In genomic region chrX:134262129-134262528, GRCm38 (mm10) we compare ENCODE assay signal across 24 mouse cellular contexts. TPM values are rescaled to one million over a fixed set of nuclear protein-coding genes. Genes with fewer than 3 reads are reported as not detected.
DNase-seq lines count a peak whose midpoint lies in the region; ATAC-seq and TF ChIP-seq lines count a peak whose summit lies in the region.
"Had no signal": no experiment of that assay in that cellular context is flagged by ENCODE, and none has a peak within 500 bp of the region (broad histone marks: within the 10 kb centered on the region; RNA-seq: fewer than 3 reads in every experiment).

No protein-coding gene starts in this region.

- no peak for TF ChIP-seq EP300 in lung, postnatal 0 days (IDR thresholded peaks at IDR 0.05)

- H3K36me3 ChIP-seq in forebrain, embryonic 14.5 days (ENCODE audit: control insufficient read depth, insufficient read depth, low read length) = no peaks in the 10 kb centered on the region
- no peaks in the 10 kb centered on the region for H3K36me3 ChIP-seq in forebrain, embryonic 15.5 days
- no peaks in the 10 kb centered on the region for H3K36me3 ChIP-seq in midbrain, embryonic 13.5 days
- no peaks in the 10 kb centered on the region for H3K36me3 ChIP-seq in midbrain, embryonic 11.5 days (ENCODE audit: control insufficient read depth, insufficient read depth, low read length)
- no peaks in the 10 kb centered on the region for H3K36me3 ChIP-seq in hindbrain, embryonic 16.5 days (ENCODE audit: control insufficient read depth, insufficient read depth, low read length)
- H3K36me3 ChIP-seq in midbrain, postnatal 0 days (ENCODE audit: insufficient read depth, low read length) = no peaks in the 10 kb centered on the region
- no peaks in the 10 kb centered on the region for H3K36me3 ChIP-seq in lung, postnatal 0 days (ENCODE audit: insufficient read depth, low read length)
- H3K36me3 ChIP-seq: embryonic facial prominence, embryonic 15.5 days; midbrain, embryonic 12.5 days had no signal

- no peak overlapping the region for H3K4me3 ChIP-seq in forebrain, embryonic 14.5 days (ENCODE audit: low read depth, low read length)
- H3K4me3 ChIP-seq in forebrain, embryonic 15.5 days = no peak overlapping the region
- H3K4me3 ChIP-seq in midbrain, embryonic 13.5 days (replicated peaks) = no peak overlapping the region
- H3K4me3 ChIP-seq in midbrain, embryonic 11.5 days (ENCODE audit: low read depth, low read length) = no peak overlapping the region
- no peak overlapping the region for H3K4me3 ChIP-seq in hindbrain, embryonic 16.5 days (ENCODE audit: low read length)
- H3K4me3 ChIP-seq in midbrain, postnatal 0 days (ENCODE audit: low read depth, low read length) = no peak overlapping the region
- H3K4me3 ChIP-seq in lung, postnatal 0 days (ENCODE audit: low read depth, low read length) = no peak overlapping the region
- H3K4me3 ChIP-seq: embryonic facial prominence, embryonic 15.5 days; heart, adult 2 months; heart, embryonic 13.5 days; liver, embryonic 15.5 days; midbrain, embryonic 12.5 days had no signal

- no peak for TF ChIP-seq CTCF in midbrain, postnatal 0 days (IDR thresholded peaks at IDR 0.05)
- TF ChIP-seq CTCF in lung, postnatal 0 days (IDR thresholded peaks at IDR 0.05) = no peak

- H3K4me1 ChIP-seq in forebrain, embryonic 14.5 days (ENCODE audit: control insufficient read depth, insufficient read depth, low read length) = no peaks in the 10 kb centered on the region
- H3K4me1 ChIP-seq in forebrain, embryonic 15.5 days = no peaks in the 10 kb centered on the region
- no peaks in the 10 kb centered on the region for H3K4me1 ChIP-seq in midbrain, embryonic 13.5 days (replicated peaks)
- no peaks in the 10 kb centered on the region for H3K4me1 ChIP-seq in midbrain, embryonic 11.5 days (ENCODE audit: control insufficient read depth, insufficient read depth, low read length)
- no peaks in the 10 kb centered on the region for H3K4me1 ChIP-seq in hindbrain, embryonic 16.5 days (ENCODE audit: control insufficient read depth, insufficient read depth, low read depth, low read length)
- no peaks in the 10 kb centered on the region for H3K4me1 ChIP-seq in midbrain, postnatal 0 days (ENCODE audit: insufficient read depth, low read length)
- no peaks in the 10 kb centered on the region for H3K4me1 ChIP-seq in lung, postnatal 0 days (ENCODE audit: insufficient read depth, low read depth, low read length)
- H3K4me1 ChIP-seq: embryonic facial prominence, embryonic 15.5 days; heart, embryonic 13.5 days; liver, embryonic 15.5 days; midbrain, embryonic 12.5 days had no signal

- H3K9ac ChIP-seq in forebrain, embryonic 14.5 days (ENCODE audit: low read length) = no peak overlapping the region
- H3K9ac ChIP-seq in forebrain, embryonic 15.5 days (replicated peaks) = no peak overlapping the region
- H3K9ac ChIP-seq in midbrain, embryonic 13.5 days (replicated peaks) = no peak overlapping the region
- H3K9ac ChIP-seq in midbrain, embryonic 11.5 days (ENCODE audit: low read length) = no peak overlapping the region
- H3K9ac ChIP-seq in hindbrain, embryonic 16.5 days (ENCODE audit: low read depth, low read length) = no peak overlapping the region
- H3K9ac ChIP-seq in midbrain, postnatal 0 days (replicated peaks; ENCODE audit: low read length, poor library complexity, severe bottlenecking) = no peak overlapping the region
- no peak overlapping the region for H3K9ac ChIP-seq in lung, postnatal 0 days (replicated peaks; ENCODE audit: low read depth)
- H3K9ac ChIP-seq: embryonic facial prominence, embryonic 15.5 days; heart, embryonic 13.5 days; liver, embryonic 15.5 days; midbrain, embryonic 12.5 days had no signal

- H3K9me3 ChIP-seq in forebrain, embryonic 14.5 days (replicated peaks; ENCODE audit: control insufficient read depth, low read length) = no peaks in the 10 kb centered on the region
- no peaks in the 10 kb centered on the region for H3K9me3 ChIP-seq in forebrain, embryonic 15.5 days
- H3K9me3 ChIP-seq in midbrain, embryonic 13.5 days = no peaks in the 10 kb centered on the region
- H3K9me3 ChIP-seq in midbrain, embryonic 11.5 days (ENCODE audit: control insufficient read depth, low read length) = no peaks in the 10 kb centered on the region
- no peaks in the 10 kb centered on the region; the same call in 1 of the 2 replicates for H3K9me3 ChIP-seq in hindbrain, embryonic 16.5 days (ENCODE audit: control insufficient read depth, low read length)
- H3K9me3 ChIP-seq in midbrain, postnatal 0 days (ENCODE audit: low read length) = no peaks in the 10 kb centered on the region
- no peaks in the 10 kb centered on the region for H3K9me3 ChIP-seq in lung, postnatal 0 days (ENCODE audit: low read length)
- H3K9me3 ChIP-seq: embryonic facial prominence, embryonic 15.5 days; heart, embryonic 13.5 days; liver, embryonic 15.5 days; midbrain, embryonic 12.5 days had no signal

- DNase-seq in forebrain, embryonic 14.5 days (ENCODE audit: low spot score) = peak; percentile 21
- no peak for DNase-seq in midbrain, embryonic 11.5 days (ENCODE audit: low spot score, missing footprints)
- DNase-seq in midbrain, postnatal 0 days (ENCODE audit: low spot score) = peak; percentile 37
- no peak for DNase-seq in lung, postnatal 0 days (ENCODE audit: low spot score)
- DNase-seq: adrenal gland, adult 2 months; cerebellum, adult 9-10 months; gastrocnemius, postnatal 36 days; heart, adult 2 months; heart, postnatal 14 days; kidney, adult 18-20 months; kidney, postnatal 4 days; layer of hippocampus, adult 9-11 months; liver; thymus, postnatal 25 days had no signal

- no peak for ATAC-seq in forebrain, embryonic 14.5 days
- no peak for ATAC-seq in forebrain, embryonic 15.5 days (replicated peaks)
- 0 out of 2 replicates have a peak, but pooled peaks have one; percentile 34 for ATAC-seq in midbrain, embryonic 13.5 days
- no peak for ATAC-seq in midbrain, embryonic 11.5 days (ENCODE audit: low FRiP score)
- ATAC-seq in hindbrain, embryonic 16.5 days = peak; percentile 72; the same call in 1 of the 2 replicates
- peak; percentile 66 for ATAC-seq in midbrain, postnatal 0 days (ENCODE audit: low FRiP score)
- ATAC-seq in lung, postnatal 0 days = no peak

- no peak overlapping the region for H3K27ac ChIP-seq in forebrain, embryonic 14.5 days (ENCODE audit: low read depth, low read length)
- H3K27ac ChIP-seq in forebrain, embryonic 15.5 days (replicated peaks) = no peak overlapping the region
- H3K27ac ChIP-seq in midbrain, embryonic 13.5 days = no peak overlapping the region
- H3K27ac ChIP-seq in midbrain, embryonic 11.5 days (ENCODE audit: low read depth, low read length) = no peak overlapping the region
- no peak overlapping the region for H3K27ac ChIP-seq in hindbrain, embryonic 16.5 days (ENCODE audit: low read depth, low read length)
- 0 out of 2 replicates have a peak overlapping the region, but pooled peaks have one; percentile 12 for H3K27ac ChIP-seq in midbrain, postnatal 0 days (ENCODE audit: low read depth, low read length)
- no peak overlapping the region for H3K27ac ChIP-seq in lung, postnatal 0 days (ENCODE audit: low read length)
- H3K27ac ChIP-seq: embryonic facial prominence, embryonic 15.5 days; heart, adult 2 months; heart, embryonic 13.5 days; liver, embryonic 15.5 days; midbrain, embryonic 12.5 days had no signal

- H3K4me2 ChIP-seq in forebrain, embryonic 14.5 days (ENCODE audit: low read length) = no peak overlapping the region
- no peak overlapping the region for H3K4me2 ChIP-seq in forebrain, embryonic 15.5 days (replicated peaks)
- no peak overlapping the region for H3K4me2 ChIP-seq in midbrain, embryonic 13.5 days (replicated peaks)
- H3K4me2 ChIP-seq in midbrain, embryonic 11.5 days = no peak overlapping the region
- H3K4me2 ChIP-seq in hindbrain, embryonic 16.5 days (ENCODE audit: low read length) = no peak overlapping the region; the same call in 1 of the 2 replicates
- H3K4me2 ChIP-seq in midbrain, postnatal 0 days (ENCODE audit: low read depth, low read length, poor library complexity, severe bottlenecking) = no peak overlapping the region
- no peak overlapping the region for H3K4me2 ChIP-seq in lung, postnatal 0 days (replicated peaks; ENCODE audit: low read depth, low read length)
- H3K4me2 ChIP-seq: embryonic facial prominence, embryonic 15.5 days; heart, embryonic 13.5 days; liver, embryonic 15.5 days; midbrain, embryonic 12.5 days had no signal

- no peaks in the 10 kb centered on the region for H3K27me3 ChIP-seq in forebrain, embryonic 14.5 days (replicated peaks; ENCODE audit: control insufficient read depth, insufficient read depth, low read length)
- H3K27me3 ChIP-seq in forebrain, embryonic 15.5 days = no peaks in the 10 kb centered on the region
- peaks cover 5% of the 10 kb centered on the region; the same call in 1 of the 2 replicates for H3K27me3 ChIP-seq in midbrain, embryonic 13.5 days
- no peaks in the 10 kb centered on the region for H3K27me3 ChIP-seq in midbrain, embryonic 11.5 days (ENCODE audit: control insufficient read depth, insufficient read depth, low read length)
- H3K27me3 ChIP-seq in hindbrain, embryonic 16.5 days (replicated peaks; ENCODE audit: control insufficient read depth, insufficient read depth, low read length) = no peaks in the 10 kb centered on the region
- H3K27me3 ChIP-seq in midbrain, postnatal 0 days (ENCODE audit: insufficient read depth, low read length) = no peaks in the 10 kb centered on the region
- no peaks in the 10 kb centered on the region for H3K27me3 ChIP-seq in lung, postnatal 0 days (replicated peaks; ENCODE audit: insufficient read depth, low read length)
- H3K27me3 ChIP-seq: embryonic facial prominence, embryonic 15.5 days; heart, embryonic 13.5 days; liver, embryonic 15.5 days; midbrain, embryonic 12.5 days had no signal

- WGBS in forebrain, embryonic 14.5 days = 68% methylated on average over 11 of the region's 11 CpGs
- 69% methylated on average over 11 of the region's 11 CpGs for WGBS in forebrain, embryonic 15.5 days
- WGBS in midbrain, embryonic 13.5 days = 74% methylated on average over 11 of the region's 11 CpGs
- WGBS in midbrain, embryonic 11.5 days = 76% methylated on average over 11 of the region's 11 CpGs
- 64% methylated on average over 11 of the region's 11 CpGs for WGBS in hindbrain, embryonic 16.5 days
- WGBS in midbrain, postnatal 0 days = 56% methylated on average over 11 of the region's 11 CpGs
- 83% methylated on average over 11 of the region's 11 CpGs for WGBS in lung, postnatal 0 days

RNA-seq across cellular contexts. Expression of gene Trmt2b, which starts 14.7 kb away (rescaled TPM):
- 8.7 and 9.3 TPM in 2 replicates for polyA plus RNA-seq in forebrain, embryonic 14.5 days (2014; fragmentation: Nextera tagmentation; extraction: Ambion mirVana)
- 5.6 and 6.2 TPM in 2 replicates for polyA plus RNA-seq in forebrain, embryonic 15.5 days (2015; fragmentation: Nextera tagmentation; extraction: Ambion mirVana)
- polyA plus RNA-seq in midbrain, embryonic 13.5 days (2015; fragmentation: Nextera tagmentation; extraction: Ambion mirVana) = 4.5 and 4.7 TPM in 2 replicates
- 7.8 and 9.4 TPM in 2 replicates for polyA plus RNA-seq in midbrain, embryonic 11.5 days (2014; fragmentation: Nextera tagmentation; extraction: Ambion mirVana)
- polyA plus RNA-seq in hindbrain, embryonic 16.5 days (2015; fragmentation: Nextera tagmentation; extraction: Ambion mirVana) = 7.5 and 8.2 TPM in 2 replicates
- total RNA-seq in midbrain, postnatal 0 days (2014; rRNA removed) = 4.8 and 6.6 TPM in 2 replicates
- polyA plus RNA-seq in midbrain, postnatal 0 days (2015; fragmentation: Nextera tagmentation; extraction: Ambion mirVana) = 4.0 and 4.5 TPM in 2 replicates
- 9.2 and 10.2 TPM in 2 replicates for polyA plus RNA-seq in lung, postnatal 0 days (2015; fragmentation: Nextera tagmentation; extraction: Ambion mirVana)

RNA-seq across cellular contexts. Expression of gene Tmem35a, which starts 32.9 kb away (rescaled TPM):
- polyA plus RNA-seq in forebrain, embryonic 14.5 days (2014; fragmentation: Nextera tagmentation; extraction: Ambion mirVana) = 78.0 and 95.9 TPM in 2 replicates
- polyA plus RNA-seq in forebrain, embryonic 15.5 days (2015; fragmentation: Nextera tagmentation; extraction: Ambion mirVana) = 111 and 123 TPM in 2 replicates
- 93.6 and 94.8 TPM in 2 replicates for polyA plus RNA-seq in midbrain, embryonic 13.5 days (2015; fragmentation: Nextera tagmentation; extraction: Ambion mirVana)
- 27.7 and 31.2 TPM in 2 replicates for polyA plus RNA-seq in midbrain, embryonic 11.5 days (2014; fragmentation: Nextera tagmentation; extraction: Ambion mirVana)
- polyA plus RNA-seq in hindbrain, embryonic 16.5 days (2015; fragmentation: Nextera tagmentation; extraction: Ambion mirVana) = 117 and 126 TPM in 2 replicates
- 138 and 151 TPM in 2 replicates for total RNA-seq in midbrain, postnatal 0 days (2014; rRNA removed)
- 109 and 112 TPM in 2 replicates for polyA plus RNA-seq in midbrain, postnatal 0 days (2015; fragmentation: Nextera tagmentation; extraction: Ambion mirVana)
- 1.4 and 1.5 TPM in 2 replicates for polyA plus RNA-seq in lung, postnatal 0 days (2015; fragmentation: Nextera tagmentation; extraction: Ambion mirVana)
- total RNA-seq: common myeloid progenitor, adult 5-6 weeks; gastrocnemius, adult 18-20 months had no signal

RNA-seq across cellular contexts. Expression of gene Nox1, which starts 40.4 kb away (rescaled TPM):
- not detected in 2 replicates for polyA plus RNA-seq in forebrain, embryonic 14.5 days (2014; fragmentation: Nextera tagmentation; extraction: Ambion mirVana)
- not detected in 2 replicates for polyA plus RNA-seq in forebrain, embryonic 15.5 days (2015; fragmentation: Nextera tagmentation; extraction: Ambion mirVana)
- 0.07 TPM in 1 of 2 replicates, not detected in the other for polyA plus RNA-seq in midbrain, embryonic 13.5 days (2015; fragmentation: Nextera tagmentation; extraction: Ambion mirVana)
- polyA plus RNA-seq in midbrain, embryonic 11.5 days (2014; fragmentation: Nextera tagmentation; extraction: Ambion mirVana) = 0.12 TPM in 1 of 2 replicates, not detected in the other
- 0.15 and 0.36 TPM in 2 replicates for polyA plus RNA-seq in hindbrain, embryonic 16.5 days (2015; fragmentation: Nextera tagmentation; extraction: Ambion mirVana)
- 0.57 and 1.4 TPM in 2 replicates for total RNA-seq in midbrain, postnatal 0 days (2014; rRNA removed)
- polyA plus RNA-seq in midbrain, postnatal 0 days (2015; fragmentation: Nextera tagmentation; extraction: Ambion mirVana) = 0.16 and 0.26 TPM in 2 replicates
- polyA plus RNA-seq in lung, postnatal 0 days (2015; fragmentation: Nextera tagmentation; extraction: Ambion mirVana) = 0.95 and 1.0 TPM in 2 replicates
- total RNA-seq: gastrocnemius, adult 18-20 months; heart, postnatal 14 days; left cerebral cortex, adult 18-20 months had no signal
- polyA plus RNA-seq: adrenal gland, adult 2 months; embryonic facial prominence, embryonic 15.5 days; heart, adult 2 months; liver, embryonic 15.5 days had no signal

RNA-seq across cellular contexts. Expression of gene Cenpi, which starts 45.8 kb away (rescaled TPM):
- 17.4 and 18.9 TPM in 2 replicates for polyA plus RNA-seq in forebrain, embryonic 14.5 days (2014; fragmentation: Nextera tagmentation; extraction: Ambion mirVana)
- 14.0 and 14.4 TPM in 2 replicates for polyA plus RNA-seq in forebrain, embryonic 15.5 days (2015; fragmentation: Nextera tagmentation; extraction: Ambion mirVana)
- 10.1 and 11.8 TPM in 2 replicates for polyA plus RNA-seq in midbrain, embryonic 13.5 days (2015; fragmentation: Nextera tagmentation; extraction: Ambion mirVana)
- polyA plus RNA-seq in midbrain, embryonic 11.5 days (2014; fragmentation: Nextera tagmentation; extraction: Ambion mirVana) = 27.7 and 31.9 TPM in 2 replicates
- 6.9 and 7.7 TPM in 2 replicates for polyA plus RNA-seq in hindbrain, embryonic 16.5 days (2015; fragmentation: Nextera tagmentation; extraction: Ambion mirVana)
- total RNA-seq in midbrain, postnatal 0 days (2014; rRNA removed) = 3.4 and 3.8 TPM in 2 replicates
- 2.8 and 3.5 TPM in 2 replicates for polyA plus RNA-seq in midbrain, postnatal 0 days (2015; fragmentation: Nextera tagmentation; extraction: Ambion mirVana)
- 1.8 and 2.0 TPM in 2 replicates for polyA plus RNA-seq in lung, postnatal 0 days (2015; fragmentation: Nextera tagmentation; extraction: Ambion mirVana)
- total RNA-seq: gastrocnemius, adult 18-20 months had no signal

Comparison
In these comparisons a context has a peak if more than half of its experiments do, and no peak if none do; other contexts are left out.
1. ATAC-seq: peak in midbrain, embryonic 13.5 days (single experiment), hindbrain, embryonic 16.5 days (single experiment) and midbrain, postnatal 0 days (single experiment); none in forebrain, embryonic 14.5 days (single experiment), forebrain, embryonic 15.5 days (single experiment), midbrain, embryonic 11.5 days (single experiment) and lung, postnatal 0 days (single experiment).
2. DNase-seq: peak in forebrain, embryonic 14.5 days (single experiment) and midbrain, postnatal 0 days (single experiment); none in midbrain, embryonic 11.5 days (single experiment) and lung, postnatal 0 days (single experiment).
3. RNA of gene Tmem35a, which starts 32.9 kb away (polyA plus RNA-seq): 117 to 126 TPM in hindbrain, embryonic 16.5 days, 111 to 123 TPM in forebrain, embryonic 15.5 days, 109 to 112 TPM in midbrain, postnatal 0 days, 93.6 to 94.8 TPM in midbrain, embryonic 13.5 days, 78.0 to 95.9 TPM in forebrain, embryonic 14.5 days and 27.7 to 31.2 TPM in midbrain, embryonic 11.5 days; 1.4 to 1.5 TPM in lung, postnatal 0 days; every median in the first group is over 10 times any median in the second.